Mouse (Mus musculus) mouse trophoblast stem cell (cell line): ENCODE measurements around the gene 4930550L24Rik.

Source experiments
- in situ Hi-C, 2 experiments: fragments of 300-500 bp; cut with MseI, MboI; formaldehyde crosslinking; loops; 2 replicates in 1 of 2; 3 replicates in 1 of 2; pipeline ENCODE4 v1.15.1; 2025

The 4930550L24Rik gene

GRCm38 (mm10) chrX:58909060-58909459 is at the start of gene 4930550L24Rik:
4930550L24Rik (plus strand) TSS chrX:58909360.
- in situ Hi-C loops, result no loop called here

GRCm38 (mm10) chrX:58900753-58901152 is 8.4 kb upstream of the 4930550L24Rik start:
- in situ Hi-C loops, result no loop called here

GRCm38 (mm10) chrX:58967969-58968368 is 58.8 kb downstream of the 4930550L24Rik start:
- in situ Hi-C loops, result no loop called here
